Mouse (Mus musculus): Measurements from ENCODE around the gene Prickle4. TPM values are rescaled to one million over a fixed set of nuclear protein-coding genes. Genes with fewer than 3 reads are reported as not detected.
A peak's percentile ranks its signal among the peaks of the same experiment; 100 is the strongest.

Prickle4 gene
- 0.19 and 0.51 TPM in 2 replicates for polyA plus RNA-seq (2015; fragmentation: Nextera tagmentation; extraction: Ambion mirVana)

- ATAC-seq (ENCODE audit: low FRiP score, low TSS enrichment) (peak; percentile 94), DNase-seq (ENCODE audit: low spot score) (peak; percentile 96)
- TF ChIP-seq CTCF (IDR thresholded peaks at IDR 0.05; ENCODE audit: low read depth) (peak; percentile 90), EP300 (optimal IDR thresholded peaks at IDR 0.05) (no peak)
- H3K9me3 ChIP-seq (ENCODE audit: control insufficient read depth, low read length), result no peaks in the 10 kb centered on the region
- no peak within 1 kb of the TSS for H3K27ac ChIP-seq (replicated peaks)
- under 1% methylated on average over 59 of the region's 82 CpGs for WGBS
- no peaks in the 10 kb centered on the region for H3K4me1 ChIP-seq (replicated peaks; ENCODE audit: control insufficient read depth, insufficient read depth)
- H3K4me2 ChIP-seq (replicated peaks; ENCODE audit: low read depth), result peak within 1 kb of the TSS; percentile 87
- H3K9ac ChIP-seq (ENCODE audit: low read length), result peak within 1 kb of the TSS; percentile 82
- H3K27me3 ChIP-seq (ENCODE audit: control insufficient read depth, insufficient read depth, low read length), result no peaks in the 10 kb centered on the region
- no peaks in the 10 kb centered on the region for H3K36me3 ChIP-seq (ENCODE audit: control insufficient read depth, insufficient read depth, low read length)
- H3K4me3 ChIP-seq (ENCODE audit: low read depth, low read length), result peak within 1 kb of the TSS; percentile 77
These were observed at the start of gene Prickle4 for GRCm38 (mm10) chr17:47694503-47695336. Gene Prickle4 (minus strand): TSS chr17:47694736.

- WGBS, result 94% methylated on average over 14 of the region's 14 CpGs
- no peak for ATAC-seq (ENCODE audit: low FRiP score, low TSS enrichment)
- no peak for TF ChIP-seq CTCF (IDR thresholded peaks at IDR 0.05; ENCODE audit: low read depth)
- TF ChIP-seq EP300 (optimal IDR thresholded peaks at IDR 0.05), result no peak
These were observed 49.5 kb upstream of the Prickle4 start for GRCm38 (mm10) chr17:47744086-47744485.

GRCm38 (mm10) chr17:47742991-47743734 lies 48.6 kb upstream of the Prickle4 start:
- no peak overlapping the region for H3K4me3 ChIP-seq (ENCODE audit: low read depth, low read length)
- WGBS, result 39% methylated on average over 16 of the region's 16 CpGs
- no peak overlapping the region for H3K27ac ChIP-seq (replicated peaks)
- no peaks in the 10 kb centered on the region for H3K9me3 ChIP-seq (ENCODE audit: control insufficient read depth, low read length)
- ATAC-seq (ENCODE audit: low FRiP score, low TSS enrichment) (no peak), DNase-seq (ENCODE audit: low spot score) (no peak)
- TF ChIP-seq EP300 (optimal IDR thresholded peaks at IDR 0.05) (no peak), CTCF (IDR thresholded peaks at IDR 0.05; ENCODE audit: low read depth) (peak; percentile 61)
- H3K27me3 ChIP-seq (ENCODE audit: control insufficient read depth, insufficient read depth, low read length), result no peaks in the 10 kb centered on the region
- no peaks in the 10 kb centered on the region for H3K36me3 ChIP-seq (ENCODE audit: control insufficient read depth, insufficient read depth, low read length)
- H3K9ac ChIP-seq (ENCODE audit: low read length), result no peak overlapping the region
- no peak overlapping the region for H3K4me2 ChIP-seq (replicated peaks; ENCODE audit: low read depth)
- peaks cover 3% of the 10 kb centered on the region for H3K4me1 ChIP-seq (replicated peaks; ENCODE audit: control insufficient read depth, insufficient read depth)

More at GRCm38 (mm10) chr17:47744086-47744485, 49.5 kb upstream of the Prickle4 start:
- peaks cover 7% of the 10 kb centered on the region for H3K4me1 ChIP-seq (replicated peaks; ENCODE audit: control insufficient read depth, insufficient read depth)
- no peak overlapping the region for H3K4me3 ChIP-seq (ENCODE audit: low read depth, low read length)
- H3K27me3 ChIP-seq (ENCODE audit: control insufficient read depth, insufficient read depth, low read length), result no peaks in the 10 kb centered on the region
- no peak overlapping the region for H3K27ac ChIP-seq (replicated peaks)
- DNase-seq (ENCODE audit: low spot score), result no peak
- no peak overlapping the region for H3K9ac ChIP-seq (ENCODE audit: low read length)
- H3K9me3 ChIP-seq (ENCODE audit: control insufficient read depth, low read length), result no peaks in the 10 kb centered on the region
- no peak overlapping the region for H3K4me2 ChIP-seq (replicated peaks; ENCODE audit: low read depth)
- no peaks in the 10 kb centered on the region for H3K36me3 ChIP-seq (ENCODE audit: control insufficient read depth, insufficient read depth, low read length)

- DNase-seq (ENCODE audit: low spot score) (no peak), ATAC-seq (ENCODE audit: low FRiP score, low TSS enrichment) (no peak)
- H3K4me1 ChIP-seq (replicated peaks; ENCODE audit: control insufficient read depth, insufficient read depth), result peaks cover 3% of the 10 kb centered on the region
- no peaks in the 10 kb centered on the region for H3K27me3 ChIP-seq (ENCODE audit: control insufficient read depth, insufficient read depth, low read length)
- H3K27ac ChIP-seq (replicated peaks), result no peak overlapping the region
- 92% methylated on average over 2 of the region's 2 CpGs for WGBS
- H3K4me2 ChIP-seq (replicated peaks; ENCODE audit: low read depth), result no peak overlapping the region
- H3K4me3 ChIP-seq (ENCODE audit: low read depth, low read length), result no peak overlapping the region
- no peak overlapping the region for H3K9ac ChIP-seq (ENCODE audit: low read length)
- H3K36me3 ChIP-seq (ENCODE audit: control insufficient read depth, insufficient read depth, low read length), result no peaks in the 10 kb centered on the region
- H3K9me3 ChIP-seq (ENCODE audit: control insufficient read depth, low read length), result no peaks in the 10 kb centered on the region
- no peak for TF ChIP-seq EP300 (optimal IDR thresholded peaks at IDR 0.05)
- TF ChIP-seq CTCF (IDR thresholded peaks at IDR 0.05; ENCODE audit: low read depth), result peak; percentile 40
These were observed 45.6 kb upstream of the Prickle4 start for GRCm38 (mm10) chr17:47740186-47740585.

- Histone ChIP-seq H3K4me2 (replicated peaks; ENCODE audit: low read depth) (peak overlapping the region; percentile 91), H3K9me3 (ENCODE audit: control insufficient read depth, low read length) (no peaks in the 10 kb centered on the region), H3K27ac (replicated peaks) (peak overlapping the region; percentile 90), H3K36me3 (ENCODE audit: control insufficient read depth, insufficient read depth, low read length) (no peaks in the 10 kb centered on the region), H3K27me3 (ENCODE audit: control insufficient read depth, insufficient read depth, low read length) (no peaks in the 10 kb centered on the region), H3K4me3 (ENCODE audit: low read depth, low read length) (peak overlapping the region; percentile 78), H3K9ac (ENCODE audit: low read length) (peak overlapping the region; percentile 72), H3K4me1 (replicated peaks; ENCODE audit: control insufficient read depth, insufficient read depth) (peaks cover 3% of the 10 kb centered on the region)
- DNase-seq (ENCODE audit: low spot score) (no peak), ATAC-seq (ENCODE audit: low FRiP score, low TSS enrichment) (no peak)
- TF ChIP-seq CTCF (IDR thresholded peaks at IDR 0.05; ENCODE audit: low read depth) (no peak), EP300 (optimal IDR thresholded peaks at IDR 0.05) (no peak)
- WGBS, result 27% methylated on average over 20 of the region's 20 CpGs
These were observed 44.6 kb upstream of the Prickle4 start for GRCm38 (mm10) chr17:47738879-47739798.

Data from stomach, postnatal 0 days (tissue).